ENCODE assay signal across 12 mouse cellular contexts in the genomic region with DNA sequence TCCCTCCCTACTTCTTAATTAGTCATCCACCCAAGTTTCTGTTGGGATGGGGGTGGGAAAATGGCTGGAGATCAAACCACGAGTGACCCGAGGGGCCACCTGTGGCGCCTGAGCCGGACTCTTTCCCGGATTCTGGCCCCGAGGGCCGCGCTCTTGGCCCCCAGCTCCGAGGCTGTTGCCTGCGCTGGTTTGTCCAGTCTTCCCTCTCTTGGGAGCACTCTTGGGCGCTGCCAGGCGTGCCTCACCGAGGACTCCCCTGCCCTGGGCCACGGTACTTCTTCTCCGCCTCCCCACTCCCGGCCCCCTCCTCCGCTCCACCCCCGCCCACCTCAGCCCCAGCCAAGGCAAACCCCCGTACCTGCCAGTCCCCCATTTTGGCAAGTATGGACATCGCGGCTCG. TPM values are rescaled to one million over a fixed set of nuclear protein-coding genes. Genes with fewer than 3 reads are reported as not detected.
DNase-seq lines count a peak whose midpoint lies in the region; ATAC-seq and TF ChIP-seq lines count a peak whose summit lies in the region.
"Had no signal": no experiment of that assay in that cellular context is flagged by ENCODE, and none has a peak within 500 bp of the region (broad histone marks: within the 10 kb centered on the region; RNA-seq: fewer than 3 reads in every experiment).

No protein-coding gene starts in this region.

- H3K4me1 ChIP-seq in kidney, embryonic 14.5 days (ENCODE audit: control insufficient read depth, insufficient read depth, low read length) = no peaks in the 10 kb centered on the region
- 0 out of 2 replicates have a peak, but pooled peaks cover 3% of the 10 kb centered on the region for H3K4me1 ChIP-seq in embryonic facial prominence, embryonic 14.5 days (ENCODE audit: control insufficient read depth, insufficient read depth, low read length)
- peaks cover 2% of the 10 kb centered on the region; the same call in 1 of the 2 replicates for H3K4me1 ChIP-seq in limb, embryonic 14.5 days (ENCODE audit: control insufficient read depth, insufficient read depth, low read length)

- peak overlapping the region; percentile 74 for H3K27ac ChIP-seq in kidney, embryonic 14.5 days (ENCODE audit: low read depth, low read length)
- H3K27ac ChIP-seq in embryonic facial prominence, embryonic 14.5 days (replicated peaks; ENCODE audit: low read depth, low read length) = no peak overlapping the region; the same call in 1 of the 2 replicates
- no peak overlapping the region; the same call in 1 of the 2 replicates for H3K27ac ChIP-seq in limb, embryonic 14.5 days (replicated peaks; ENCODE audit: low read depth, low read length)

- H3K4me3 ChIP-seq in kidney, embryonic 14.5 days (ENCODE audit: low read length) = peak overlapping the region; percentile 26
- H3K4me3 ChIP-seq in embryonic facial prominence, embryonic 14.5 days (ENCODE audit: low read depth, low read length) = peak overlapping the region; percentile 28
- peak overlapping the region; percentile 22 for H3K4me3 ChIP-seq in limb, embryonic 14.5 days (replicated peaks; ENCODE audit: low read length)
- H3K4me3 ChIP-seq: myocyte had no signal

- no peak for TF ChIP-seq POLR2A in limb, embryonic 14.5 days (IDR thresholded peaks at IDR 0.05; ENCODE audit: borderline replicate concordance, extremely low read depth, insufficient read depth, insufficient read length)

- WGBS in kidney, embryonic 14.5 days = 1% methylated on average over 22 of the region's 22 CpGs
- 0% methylated on average over 14 of the region's 22 CpGs for WGBS in embryonic facial prominence, embryonic 14.5 days
- WGBS in limb, embryonic 14.5 days = under 1% methylated on average over 18 of the region's 22 CpGs

- no peaks in the 10 kb centered on the region for H3K36me3 ChIP-seq in kidney, embryonic 14.5 days (ENCODE audit: control insufficient read depth, insufficient read depth, low read length)
- no peaks in the 10 kb centered on the region for H3K36me3 ChIP-seq in embryonic facial prominence, embryonic 14.5 days (ENCODE audit: control insufficient read depth, insufficient read depth, low read length)
- H3K36me3 ChIP-seq in limb, embryonic 14.5 days (ENCODE audit: control insufficient read depth, insufficient read depth, low read length) = no peaks in the 10 kb centered on the region

- ATAC-seq in kidney, embryonic 14.5 days (ENCODE audit: low FRiP score, low TSS enrichment) = no peak
- no peak for ATAC-seq in embryonic facial prominence, embryonic 14.5 days (ENCODE audit: low read depth)
- no peak for ATAC-seq in limb, embryonic 14.5 days (ENCODE audit: low FRiP score, low read depth)
- ATAC-seq in frontal cortex, adult (ENCODE audit: low TSS enrichment) = no peak

- peaks cover 99% of the 10 kb centered on the region for H3K27me3 ChIP-seq in kidney, embryonic 14.5 days (ENCODE audit: control insufficient read depth, insufficient read depth, low read length)
- H3K27me3 ChIP-seq in embryonic facial prominence, embryonic 14.5 days (replicated peaks; ENCODE audit: control insufficient read depth, insufficient read depth, low read length) = peaks cover 93% of the 10 kb centered on the region
- H3K27me3 ChIP-seq in limb, embryonic 14.5 days (ENCODE audit: control insufficient read depth, insufficient read depth, low read length) = peaks cover 97% of the 10 kb centered on the region

- DNase-seq in kidney, adult 18-20 months = no peak
- DNase-seq in embryonic facial prominence, embryonic 14.5 days (ENCODE audit: low spot score) = no peak
- DNase-seq in limb, embryonic 14.5 days (ENCODE audit: low spot score) = no peak
- DNase-seq in retina, postnatal 1 day = peak; percentile 10
- DNase-seq in frontal cortex, adult 2 months (ENCODE audit: extremely low spot score in 1 of 2, low spot score in 1 of 2) = no peak
- DNase-seq in layer of hippocampus, postnatal 25 days (ENCODE audit: extremely low spot score in 1 of 2, low spot score in 1 of 2) = no peak
- DNase-seq: adrenal gland, postnatal 10 days; cerebellum, adult 8-10 months had no signal

- no peaks in the 10 kb centered on the region for H3K9me3 ChIP-seq in kidney, embryonic 14.5 days (ENCODE audit: control insufficient read depth, low read length)
- H3K9me3 ChIP-seq in embryonic facial prominence, embryonic 14.5 days (ENCODE audit: control insufficient read depth, low read length) = no peaks in the 10 kb centered on the region
- no peaks in the 10 kb centered on the region for H3K9me3 ChIP-seq in limb, embryonic 14.5 days (ENCODE audit: control insufficient read depth, low read length)

- H3K4me2 ChIP-seq in kidney, embryonic 14.5 days (replicated peaks; ENCODE audit: low read depth, low read length) = peak overlapping the region; percentile 27
- H3K4me2 ChIP-seq in embryonic facial prominence, embryonic 14.5 days (ENCODE audit: low read depth, low read length) = peak overlapping the region; percentile 44
- peak overlapping the region; percentile 27 for H3K4me2 ChIP-seq in limb, embryonic 14.5 days (replicated peaks; ENCODE audit: low read depth, low read length, severe bottlenecking)

- peak overlapping the region; percentile 57; the same call in 1 of the 2 replicates for H3K9ac ChIP-seq in kidney, embryonic 14.5 days (ENCODE audit: low read depth, low read length)
- peak overlapping the region; percentile 36; the same call in 1 of the 2 replicates for H3K9ac ChIP-seq in embryonic facial prominence, embryonic 14.5 days (ENCODE audit: low read depth, low read length)
- peak overlapping the region; percentile 29; the same call in 1 of the 2 replicates for H3K9ac ChIP-seq in limb, embryonic 14.5 days (ENCODE audit: low read depth, low read length, severe bottlenecking)

RNA-seq across cellular contexts. Expression of gene Tfap2a, which starts 0.4 kb away (rescaled TPM):
- 3.6 and 4.8 TPM in 2 replicates for polyA plus RNA-seq in kidney, embryonic 14.5 days (2014; fragmentation: Nextera tagmentation; extraction: Ambion mirVana)
- 4.6 and 5.0 TPM in 2 replicates for polyA plus RNA-seq in embryonic facial prominence, embryonic 14.5 days (2014; fragmentation: Nextera tagmentation; extraction: Ambion mirVana)
- 21.5 and 23.9 TPM in 2 replicates for polyA plus RNA-seq in limb, embryonic 14.5 days (2012; rRNA removed)
- polyA plus RNA-seq in limb, embryonic 14.5 days (2014; fragmentation: Nextera tagmentation; extraction: Ambion mirVana) = 9.6 and 12.8 TPM in 2 replicates
- polyA plus RNA-seq in frontal cortex, adult 2 months (2012; rRNA removed) = 0.38 and 0.55 TPM in 2 replicates
- under 1 TPM; 0.09 to 0.52 TPM for total RNA-seq in layer of hippocampus, postnatal 25 days (2021)
- total RNA-seq: hematopoietic stem cell, adult 5-6 weeks had no signal
